Mouse (Mus musculus) cortical plate, adult 2 months (tissue): ENCODE results near the gene Rnf213. TPM values are rescaled to one million over a fixed set of nuclear protein-coding genes. Genes with fewer than 3 reads are reported as not detected.

Experiments
- H3K27ac ChIP-seq: fragments of 200-500 bp; 2 replicates; pipeline ENCODE4 v1.5.1; 2012; ENCODE audit warnings: low read length, control low read depth, inconsistent platforms; ENCODE audit not compliant: insufficient read depth
- H3K4me1 ChIP-seq: fragments of 200-500 bp; 2 replicates; pipeline ENCODE4 v1.6.1; 2011; ENCODE audit warnings: low read length; ENCODE audit not compliant: control insufficient read depth, insufficient read depth
- H3K4me3 ChIP-seq: fragments of 200-500 bp; 2 replicates; pipeline ENCODE4 v1.5.1; 2011; ENCODE audit warnings: mild to moderate bottlenecking, low read length, control low read depth; ENCODE audit not compliant: insufficient read depth
- CTCF ChIP-seq: fragments of 200-500 bp; IDR thresholded peaks from 2 replicates; pipeline ENCODE4 v1.5.1; 2011; ENCODE audit warnings: mild to moderate bottlenecking, control low read depth, low read length; ENCODE audit not compliant: insufficient read depth; ENCODE audit errors: extremely low read depth
- POLR2A ChIP-seq: fragments of 200-500 bp; IDR thresholded peaks from 2 replicates; pipeline ENCODE4 v1.6.1; 2011; ENCODE audit warnings: mild to moderate bottlenecking, low read length, control low read depth; ENCODE audit not compliant: insufficient read depth; ENCODE audit errors: extremely low read depth
- polyA plus RNA-seq: library from polyadenylated mRNA; depleted of rRNA; stranded (reverse); fragments of >200 nt; gene quantifications from 2 replicates; pipeline ENCODE4 v1.2.3, GENCODE M21; 2012

Rnf213 gene
- polyA plus RNA-seq, 1 experiment, result 8.5 TPM

DNA sequence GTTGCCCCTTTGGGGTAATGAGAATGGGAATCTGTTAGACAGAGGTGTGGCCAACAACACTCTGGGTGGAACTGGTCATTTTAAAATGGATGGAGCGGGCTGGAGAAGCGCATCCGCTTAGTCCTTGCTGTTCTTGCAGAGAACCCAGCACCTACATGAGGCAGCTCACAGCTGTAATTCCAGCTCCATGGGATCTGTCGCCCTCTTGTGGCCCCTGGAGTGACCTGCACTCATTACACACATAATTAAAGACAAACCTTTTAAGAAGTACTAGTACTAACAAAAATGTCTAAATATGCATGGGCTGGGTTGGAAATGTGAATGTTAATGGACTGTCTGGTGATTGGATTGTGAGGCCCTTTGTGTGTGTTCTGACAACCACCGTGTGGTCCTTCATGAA, 11.7 kb downstream of the Rnf213 start:
- no peak overlapping the region for H3K4me3 ChIP-seq
- TF ChIP-seq CTCF, result peak; percentile 62
- no peak for TF ChIP-seq POLR2A
- H3K4me1 ChIP-seq, result no peaks in the 10 kb centered on the region
- H3K27ac ChIP-seq, result no peak overlapping the region

DNA sequence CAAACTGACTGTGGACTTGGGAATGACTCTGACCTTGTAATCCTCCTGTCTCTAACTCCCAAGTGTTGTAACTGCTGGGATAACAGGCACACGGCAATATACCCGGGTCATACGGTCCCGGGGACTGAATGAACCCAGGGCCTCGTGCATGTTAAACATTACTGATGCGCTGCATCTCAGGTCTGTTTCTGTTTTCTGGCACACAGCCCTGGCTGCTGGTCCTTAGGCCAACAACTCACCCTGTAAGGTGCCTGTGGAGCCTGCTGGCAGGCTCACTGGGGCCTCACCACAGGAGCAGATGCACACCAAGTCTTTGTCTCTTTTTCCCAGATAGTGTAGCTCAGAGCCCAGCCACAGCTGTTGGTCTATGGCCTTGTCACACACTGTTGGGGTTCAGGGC, 14.5 kb downstream of the Rnf213 start:
- no peak for TF ChIP-seq CTCF
- no peak for TF ChIP-seq POLR2A
- no peak overlapping the region for H3K4me3 ChIP-seq
- H3K27ac ChIP-seq, result no peak overlapping the region
- H3K4me1 ChIP-seq, result no peaks in the 10 kb centered on the region

DNA sequence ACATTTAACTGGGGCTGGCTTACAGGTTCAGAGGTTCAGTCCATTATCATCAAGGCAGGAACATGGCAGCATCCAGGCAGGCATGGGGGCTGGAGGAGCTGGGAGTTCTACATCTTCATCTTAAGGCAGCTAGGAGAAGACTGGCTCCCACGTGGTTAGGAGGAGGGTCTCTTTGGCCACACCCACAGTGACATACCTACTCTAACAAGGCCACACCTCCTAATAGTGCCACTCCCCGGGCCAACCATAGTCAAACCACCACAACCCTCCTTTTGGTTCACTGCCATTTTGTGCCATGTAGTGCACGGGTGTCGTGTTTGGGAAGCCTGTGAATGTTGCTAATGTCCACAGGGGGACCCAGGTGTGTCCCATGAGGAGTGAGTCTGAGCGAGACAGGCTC, 15.1 kb downstream of the Rnf213 start:
- no peak overlapping the region for H3K4me3 ChIP-seq
- no peak overlapping the region for H3K27ac ChIP-seq
- H3K4me1 ChIP-seq, result no peaks in the 10 kb centered on the region
- TF ChIP-seq CTCF, result no peak
- TF ChIP-seq POLR2A, result no peak

DNA sequence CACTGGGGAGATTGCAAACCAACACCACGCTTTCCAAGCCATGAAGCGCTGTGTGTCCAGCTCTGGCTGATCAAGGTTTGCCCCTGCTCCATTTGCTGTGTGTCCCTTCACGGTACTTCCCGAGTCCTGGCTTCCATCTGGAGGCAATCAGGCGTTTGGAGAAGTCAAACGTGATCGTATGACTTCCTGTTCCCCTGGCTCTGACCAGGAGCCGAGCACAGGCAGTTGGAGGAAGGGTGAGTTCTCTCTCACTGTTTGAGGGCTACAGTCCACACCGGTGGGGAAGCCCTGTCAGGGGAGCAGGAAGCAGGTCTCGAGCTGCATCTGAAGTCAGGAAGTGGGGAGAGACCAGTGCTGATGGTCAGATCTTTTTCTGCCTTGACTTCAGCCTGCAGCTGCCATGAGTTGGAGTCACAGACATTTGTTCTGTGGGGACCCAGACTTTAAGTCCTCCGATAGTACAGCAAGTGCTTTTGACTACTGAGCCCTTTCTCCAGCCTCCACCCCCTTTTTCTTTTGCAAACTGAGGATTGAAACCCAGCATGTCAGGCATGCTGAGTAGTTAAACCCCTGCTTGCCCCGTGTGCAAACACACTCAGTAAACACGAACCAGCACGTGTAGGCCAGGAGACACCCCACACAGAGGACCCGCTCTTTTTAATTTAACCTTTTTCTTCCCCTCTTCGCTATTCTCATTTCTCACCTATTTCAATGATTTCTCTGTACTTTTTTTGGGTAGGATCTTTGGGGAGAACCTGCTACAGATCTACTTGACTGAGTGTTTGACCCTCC, 26.6 kb downstream of the Rnf213 start:
- H3K4me1 ChIP-seq, result no peaks in the 10 kb centered on the region
- TF ChIP-seq CTCF (no peak), POLR2A (no peak)
- no peak overlapping the region for H3K27ac ChIP-seq
- H3K4me3 ChIP-seq, result no peak overlapping the region

DNA sequence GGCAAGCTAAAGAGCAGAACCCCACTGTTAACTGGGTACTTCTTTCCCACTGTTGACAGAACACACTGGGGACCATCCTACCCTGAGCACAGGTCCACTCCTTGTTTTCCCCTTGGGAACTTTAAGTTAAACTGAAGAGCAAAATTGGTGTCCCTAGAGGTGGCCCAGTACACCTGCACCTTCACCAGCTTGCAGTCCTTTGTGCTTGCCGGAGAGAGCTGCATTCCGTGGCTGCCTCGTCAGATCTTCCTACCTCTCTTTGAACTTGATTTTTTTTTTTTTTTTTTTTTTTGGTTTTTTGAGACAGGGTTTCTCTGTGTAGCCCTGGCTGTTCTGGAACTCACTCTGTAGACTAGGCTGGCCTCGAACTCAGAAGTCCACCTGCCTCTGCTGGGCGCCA, 27.5 kb downstream of the Rnf213 start:
- Histone ChIP-seq H3K4me1 (no peaks in the 10 kb centered on the region), H3K27ac (no peak overlapping the region), H3K4me3 (no peak overlapping the region)
- TF ChIP-seq POLR2A, result no peak
- no peak for TF ChIP-seq CTCF

DNA sequence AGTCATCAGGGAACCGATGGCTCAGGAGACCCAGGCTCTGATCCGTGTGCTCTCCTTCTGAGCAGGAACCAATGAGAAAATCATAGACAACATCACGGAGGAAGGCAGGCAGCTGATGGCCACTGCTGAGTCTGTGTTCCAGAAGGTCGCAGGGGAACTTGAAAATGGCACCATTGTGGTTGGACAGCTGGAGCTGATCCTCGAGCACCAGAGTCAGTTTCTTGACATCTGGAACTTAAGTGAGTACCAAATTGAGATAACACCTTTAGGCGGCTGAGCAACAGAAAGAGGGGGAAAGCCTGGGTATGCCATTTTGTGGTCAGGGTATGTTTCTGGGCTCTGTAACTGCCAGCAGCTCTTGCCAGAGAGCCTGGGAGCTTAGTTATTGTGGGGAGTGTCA, 34.5 kb downstream of the Rnf213 start:
- H3K27ac ChIP-seq, result no peak overlapping the region
- no peak overlapping the region for H3K4me3 ChIP-seq
- no peaks in the 10 kb centered on the region for H3K4me1 ChIP-seq
- no peak for TF ChIP-seq POLR2A
- TF ChIP-seq CTCF, result no peak

DNA sequence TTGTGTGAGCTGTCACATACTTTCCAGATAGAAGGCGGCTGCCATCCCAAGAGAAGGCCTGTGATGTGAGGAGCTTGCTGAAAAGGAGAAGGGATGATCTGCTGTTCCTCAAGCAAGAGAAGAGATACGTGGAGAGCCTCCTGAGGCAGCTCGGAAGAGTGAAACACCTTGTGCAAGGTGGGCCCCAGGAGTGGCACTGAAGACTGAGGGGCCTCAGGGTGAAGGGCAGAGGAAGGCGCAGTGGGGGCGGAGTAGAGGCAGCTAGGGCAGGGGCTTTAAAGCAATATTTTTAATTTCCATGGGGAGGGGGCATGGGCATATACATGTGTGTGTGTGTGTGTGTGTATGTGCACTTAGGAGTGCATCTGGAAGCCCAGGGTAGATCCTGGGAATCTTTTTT, 35.1 kb downstream of the Rnf213 start:
- no peak overlapping the region for H3K4me3 ChIP-seq
- TF ChIP-seq POLR2A, result no peak
- no peak for TF ChIP-seq CTCF
- H3K4me1 ChIP-seq, result no peaks in the 10 kb centered on the region

DNA sequence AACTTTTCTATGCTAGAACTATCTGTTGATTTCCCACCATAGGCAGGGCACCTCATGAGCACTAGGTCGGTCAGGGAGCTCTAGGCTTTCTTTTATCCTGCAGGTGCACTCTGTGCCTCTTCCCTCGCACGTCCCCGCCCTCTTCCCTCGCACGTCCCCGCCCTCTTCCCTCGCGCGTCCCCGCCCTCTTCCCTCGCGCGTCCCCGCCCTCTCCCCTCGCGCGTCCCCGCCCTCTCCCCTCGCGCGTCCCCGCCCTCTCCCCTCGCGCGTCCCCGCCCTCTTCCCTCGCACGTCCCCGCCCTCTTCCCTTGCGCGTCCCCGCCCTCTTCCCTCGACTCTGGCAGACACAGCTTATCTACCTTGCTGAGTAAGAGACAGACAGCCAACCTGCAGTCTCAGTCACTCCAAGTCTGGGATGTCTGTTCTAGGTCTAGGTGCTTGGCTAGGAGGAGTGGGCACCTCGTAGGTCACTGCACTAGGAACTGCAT, 35.8 kb downstream of the Rnf213 start:
- Histone ChIP-seq H3K4me3 (peak overlapping the region; percentile 2), H3K4me1 (no peaks in the 10 kb centered on the region), H3K27ac (no peak overlapping the region)
- TF ChIP-seq CTCF (no peak), POLR2A (no peak)

More for the DNA sequence above, 35.1 kb downstream of the Rnf213 start:
- H3K27ac ChIP-seq, result no peak overlapping the region

DNA sequence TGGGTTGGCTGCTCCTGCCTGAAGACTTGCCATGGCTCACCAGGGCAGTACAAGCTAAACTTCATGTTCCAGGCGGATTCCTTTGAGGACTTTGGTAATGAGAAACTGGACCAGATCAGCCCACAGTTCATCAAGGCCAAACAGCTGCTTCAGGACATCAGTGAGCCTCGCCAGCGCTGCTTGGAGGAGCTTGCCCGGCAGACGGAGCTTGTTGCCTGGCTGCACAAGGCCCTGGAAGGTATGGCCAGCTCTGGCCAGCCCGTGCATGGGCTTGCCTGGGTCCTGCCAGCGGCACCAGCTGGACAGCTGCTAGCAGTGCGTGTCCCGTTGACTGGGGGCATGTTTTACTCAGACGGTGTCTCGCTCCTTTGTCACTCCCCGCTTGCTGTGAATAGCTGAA, 38.6 kb downstream of the Rnf213 start:
- Histone ChIP-seq H3K27ac (no peak overlapping the region), H3K4me1 (no peaks in the 10 kb centered on the region), H3K4me3 (no peak overlapping the region)
- TF ChIP-seq POLR2A (no peak), CTCF (no peak)

DNA sequence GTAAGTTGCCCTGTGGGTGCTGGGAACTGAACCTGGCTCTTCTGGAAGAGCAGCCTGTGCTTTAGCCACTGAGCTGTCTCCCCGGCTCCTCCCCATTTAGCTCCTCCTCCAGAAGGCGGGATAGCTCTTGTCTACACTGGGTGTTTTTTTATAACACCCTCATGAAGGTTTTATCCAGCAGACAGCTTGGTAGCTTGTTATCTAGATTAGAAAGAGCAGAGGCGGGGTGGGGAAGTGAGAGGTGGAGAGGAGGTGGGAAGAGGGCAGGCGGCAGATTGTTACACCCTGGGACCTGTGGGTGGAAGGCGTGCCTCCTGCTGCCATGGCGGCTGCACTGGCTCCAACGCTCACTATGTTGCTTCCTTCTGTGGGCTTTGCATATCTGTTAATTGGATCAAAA, 39.8 kb downstream of the Rnf213 start:
- TF ChIP-seq POLR2A (no peak), CTCF (no peak)
- H3K4me1 ChIP-seq, result no peaks in the 10 kb centered on the region
- H3K4me3 ChIP-seq, result no peak overlapping the region
- no peak overlapping the region for H3K27ac ChIP-seq
